Mouse (Mus musculus): Measurements from ENCODE around the gene Gm5134.

- no peak for TF ChIP-seq UBTF (IDR thresholded peaks at IDR 0.05; ENCODE audit: borderline replicate concordance, insufficient read depth, low read depth, low read length)
- TF ChIP-seq RAD21 (IDR thresholded peaks at IDR 0.05; ENCODE audit: low read depth, low read length), result no peak
- no peak for TF ChIP-seq MAX (IDR thresholded peaks at IDR 0.05; ENCODE audit: low read length)
- no peak for TF ChIP-seq GATA1 (IDR thresholded peaks at IDR 0.05; ENCODE audit: low read depth, low read length)
- no peak for TF ChIP-seq CTCF (IDR thresholded peaks at IDR 0.05 in 2 of 3, conservative IDR thresholded peaks at IDR 0.05 in 1 of 3; ENCODE audit: control insufficient read depth in 1 of 3, insufficient read depth in 1 of 3, low read depth in 2 of 3, low read length in 3 of 3, poor library complexity in 1 of 3, severe bottlenecking in 1 of 3)
- no peak for TF ChIP-seq POLR2AphosphoS2 (IDR thresholded peaks at IDR 0.05; ENCODE audit: low read length)
- TF ChIP-seq HCFC1 (IDR thresholded peaks at IDR 0.05; ENCODE audit: low read depth, low read length), result no peak
- no peak for TF ChIP-seq NELFE (IDR thresholded peaks at IDR 0.05; ENCODE audit: low read depth, low read length)
- no peak for TF ChIP-seq POLR2A (IDR thresholded peaks at IDR 0.05; ENCODE audit: control insufficient read depth in 1 of 2, insufficient read depth in 1 of 2, low read depth in 1 of 2, low read length in 2 of 2, poor library complexity in 1 of 2)
- TF ChIP-seq EP300 (IDR thresholded peaks at IDR 0.05; ENCODE audit: low read depth in 1 of 2, low read length in 2 of 2), result no peak
- no peak for TF ChIP-seq TCF12 (IDR thresholded peaks at IDR 0.05; ENCODE audit: low read depth, low read length)
- TF ChIP-seq SIN3A (IDR thresholded peaks at IDR 0.05; ENCODE audit: low read length), result no peak
Observed at GRCm38 (mm10) chr10:75945896-75946295, 8.4 kb upstream of the Gm5134 start.
